Mouse (Mus musculus): ENCODE measurements around the gene Ube2e1. TPM values are rescaled to one million over a fixed set of nuclear protein-coding genes. Genes with fewer than 3 reads are reported as not detected.
A peak's percentile ranks its signal among the peaks of the same experiment; 100 is the strongest.

Gene Ube2e1
- polyA plus RNA-seq, 1 experiment from 2014 or later, result 118 TPM

DNA sequence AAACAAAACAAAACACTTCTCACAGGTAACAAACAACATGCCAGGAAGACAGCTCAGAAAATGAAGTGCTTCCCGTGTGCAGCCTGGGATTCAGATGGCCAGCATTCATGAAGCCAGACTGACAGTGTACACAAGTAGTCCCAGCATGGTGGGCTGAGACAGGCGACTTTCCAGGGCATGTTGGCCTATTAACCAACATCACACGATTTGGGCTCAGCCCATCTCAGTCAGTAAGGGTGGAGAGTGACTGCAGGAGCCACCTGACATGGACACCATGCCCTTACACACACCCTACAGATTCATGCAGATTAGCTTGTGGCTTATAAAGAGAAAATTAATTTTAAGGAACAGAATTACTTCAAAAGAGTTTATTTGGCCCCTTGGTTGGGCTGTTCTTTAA, 28.9 kb downstream of the Ube2e1 start:
- no peak overlapping the region for H3K27ac ChIP-seq
- WGBS, result 76% methylated on average over 3 of the region's 3 CpGs
- no peak overlapping the region for H3K4me3 ChIP-seq (replicated peaks; ENCODE audit: low read depth, low read length)
- H3K36me3 ChIP-seq (ENCODE audit: insufficient read depth, low read length), result no peaks in the 10 kb centered on the region
- no peaks in the 10 kb centered on the region for H3K4me1 ChIP-seq (replicated peaks; ENCODE audit: insufficient read depth, low read length)
- DNase-seq (ENCODE audit: low spot score) (no peak), ATAC-seq (replicated peaks; ENCODE audit: low FRiP score, low read depth) (no peak)
- H3K9ac ChIP-seq (ENCODE audit: low read depth, low read length), result no peak overlapping the region
- H3K9me3 ChIP-seq (replicated peaks; ENCODE audit: low read length), result no peaks in the 10 kb centered on the region
- H3K27me3 ChIP-seq (ENCODE audit: insufficient read depth, low read length), result no peaks in the 10 kb centered on the region
- H3K4me2 ChIP-seq (ENCODE audit: low read length), result no peak overlapping the region
- TF ChIP-seq CTCF (IDR thresholded peaks at IDR 0.05; ENCODE audit: low read depth), result no peak

DNA sequence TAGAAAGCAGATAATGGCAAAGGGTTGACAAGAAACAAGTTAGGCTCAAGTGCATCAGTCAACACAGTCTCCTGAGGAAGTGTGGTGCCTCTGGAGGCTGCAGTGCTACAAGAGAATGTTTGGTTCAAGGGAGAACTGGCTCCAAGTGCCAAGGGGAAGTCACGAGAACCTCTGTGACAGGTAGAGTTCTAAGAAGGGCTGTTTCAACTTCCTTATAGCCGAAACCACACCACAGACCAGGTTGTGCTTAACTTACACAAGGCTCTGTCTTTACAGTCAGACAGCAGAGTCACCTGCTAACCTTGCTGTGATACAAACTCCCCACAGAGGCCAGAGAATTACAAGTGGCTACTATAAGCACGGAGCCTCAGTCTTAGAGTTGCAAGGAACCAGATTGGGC, 30.1 kb downstream of the Ube2e1 start:
- 71% methylated on average over 3 of the region's 3 CpGs for WGBS
- DNase-seq (ENCODE audit: low spot score), result no peak
- Histone ChIP-seq H3K27ac (no peak overlapping the region), H3K27me3 (ENCODE audit: insufficient read depth, low read length) (no peaks in the 10 kb centered on the region), H3K4me3 (replicated peaks; ENCODE audit: low read depth, low read length) (no peak overlapping the region), H3K4me2 (ENCODE audit: low read length) (no peak overlapping the region), H3K9ac (ENCODE audit: low read depth, low read length) (no peak overlapping the region), H3K36me3 (ENCODE audit: insufficient read depth, low read length) (no peaks in the 10 kb centered on the region), H3K9me3 (replicated peaks; ENCODE audit: low read length) (no peaks in the 10 kb centered on the region), H3K4me1 (replicated peaks; ENCODE audit: insufficient read depth, low read length) (no peaks in the 10 kb centered on the region)
- ATAC-seq (replicated peaks; ENCODE audit: low FRiP score, low read depth), result no peak
- no peak for TF ChIP-seq CTCF (IDR thresholded peaks at IDR 0.05; ENCODE audit: low read depth)

- H3K27me3 ChIP-seq (ENCODE audit: insufficient read depth, low read length), result no peaks in the 10 kb centered on the region
- H3K36me3 ChIP-seq (ENCODE audit: insufficient read depth, low read length), result no peaks in the 10 kb centered on the region
- ATAC-seq (replicated peaks; ENCODE audit: low FRiP score, low read depth), result no peak
- H3K9ac ChIP-seq (ENCODE audit: low read depth, low read length), result no peak overlapping the region
- H3K9me3 ChIP-seq (replicated peaks; ENCODE audit: low read length), result no peaks in the 10 kb centered on the region
- H3K27ac ChIP-seq, result no peak overlapping the region
- H3K4me2 ChIP-seq (ENCODE audit: low read length), result no peak overlapping the region
- no peak for DNase-seq (ENCODE audit: low spot score)
- TF ChIP-seq CTCF (IDR thresholded peaks at IDR 0.05; ENCODE audit: low read depth), result peak; percentile 47; the same call in 1 of the 2 replicates
- no peaks in the 10 kb centered on the region for H3K4me1 ChIP-seq (replicated peaks; ENCODE audit: insufficient read depth, low read length)
- H3K4me3 ChIP-seq (replicated peaks; ENCODE audit: low read depth, low read length), result no peak overlapping the region
- WGBS, result 94% methylated on average over 2 of the region's 2 CpGs
These were observed 31.0 kb downstream of the Ube2e1 start for GRCm38 (mm10) chr14:18300676-18301075.

- H3K27me3 ChIP-seq (ENCODE audit: insufficient read depth, low read length), result no peaks in the 10 kb centered on the region
- H3K4me1 ChIP-seq (replicated peaks; ENCODE audit: insufficient read depth, low read length), result no peaks in the 10 kb centered on the region
- no peaks in the 10 kb centered on the region for H3K9me3 ChIP-seq (replicated peaks; ENCODE audit: low read length)
- no peak overlapping the region for H3K9ac ChIP-seq (ENCODE audit: low read depth, low read length)
- no peak overlapping the region for H3K4me2 ChIP-seq (ENCODE audit: low read length)
- H3K4me3 ChIP-seq (replicated peaks; ENCODE audit: low read depth, low read length), result no peak overlapping the region
- H3K36me3 ChIP-seq (ENCODE audit: insufficient read depth, low read length), result no peaks in the 10 kb centered on the region
- no peak overlapping the region for H3K27ac ChIP-seq
- no peak for ATAC-seq (replicated peaks; ENCODE audit: low FRiP score, low read depth)
- WGBS, result 91% methylated on average over 2 of the region's 2 CpGs
- no peak for DNase-seq (ENCODE audit: low spot score)
- no peak for TF ChIP-seq CTCF (IDR thresholded peaks at IDR 0.05; ENCODE audit: low read depth)
These were observed 32.8 kb downstream of the Ube2e1 start for GRCm38 (mm10) chr14:18298874-18299273.

DNA sequence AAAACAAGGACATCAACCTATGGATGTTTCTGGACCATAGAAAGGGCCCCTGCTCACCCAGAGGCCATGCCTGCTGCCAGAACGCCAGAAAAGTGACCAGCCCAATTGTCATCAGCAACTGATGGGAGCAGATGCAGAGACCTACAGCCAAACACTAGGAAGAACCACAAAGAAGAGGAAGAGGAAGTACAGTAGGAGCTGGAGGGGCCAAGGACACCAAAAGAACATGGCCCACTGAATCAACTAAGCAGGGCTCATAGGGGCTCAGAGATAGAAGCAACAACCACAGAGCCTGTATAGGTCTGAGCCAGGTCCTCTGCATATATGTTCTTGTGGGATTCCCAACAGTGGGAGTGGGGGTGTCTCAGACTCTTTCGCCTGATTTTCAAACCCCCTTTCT, 34.2 kb downstream of the Ube2e1 start:
- no peak overlapping the region for H3K9ac ChIP-seq (ENCODE audit: low read depth, low read length)
- H3K36me3 ChIP-seq (ENCODE audit: insufficient read depth, low read length), result no peaks in the 10 kb centered on the region
- no peaks in the 10 kb centered on the region for H3K27me3 ChIP-seq (ENCODE audit: insufficient read depth, low read length)
- H3K27ac ChIP-seq, result no peak overlapping the region
- 82% methylated on average over 2 of the region's 2 CpGs for WGBS
- no peaks in the 10 kb centered on the region for H3K9me3 ChIP-seq (replicated peaks; ENCODE audit: low read length)
- no peak overlapping the region for H3K4me2 ChIP-seq (ENCODE audit: low read length)
- no peak for TF ChIP-seq CTCF (IDR thresholded peaks at IDR 0.05; ENCODE audit: low read depth)
- ATAC-seq (replicated peaks; ENCODE audit: low FRiP score, low read depth), result no peak
- H3K4me1 ChIP-seq (replicated peaks; ENCODE audit: insufficient read depth, low read length), result no peaks in the 10 kb centered on the region
- no peak overlapping the region for H3K4me3 ChIP-seq (replicated peaks; ENCODE audit: low read depth, low read length)
- no peak for DNase-seq (ENCODE audit: low spot score)

- ATAC-seq (replicated peaks; ENCODE audit: low FRiP score, low read depth) (no peak), DNase-seq (ENCODE audit: low spot score) (no peak)
- H3K27me3 ChIP-seq (ENCODE audit: insufficient read depth, low read length), result no peaks in the 10 kb centered on the region
- H3K27ac ChIP-seq, result no peak overlapping the region
- H3K9me3 ChIP-seq (replicated peaks; ENCODE audit: low read length), result no peaks in the 10 kb centered on the region
- H3K4me2 ChIP-seq (ENCODE audit: low read length), result no peak overlapping the region
- H3K9ac ChIP-seq (ENCODE audit: low read depth, low read length), result no peak overlapping the region
- no peaks in the 10 kb centered on the region for H3K4me1 ChIP-seq (replicated peaks; ENCODE audit: insufficient read depth, low read length)
- 82% methylated on average over 3 of the region's 3 CpGs for WGBS
- TF ChIP-seq CTCF (IDR thresholded peaks at IDR 0.05; ENCODE audit: low read depth), result no peak
- no peaks in the 10 kb centered on the region for H3K36me3 ChIP-seq (ENCODE audit: insufficient read depth, low read length)
- no peak overlapping the region for H3K4me3 ChIP-seq (replicated peaks; ENCODE audit: low read depth, low read length)
These were observed 39.1 kb downstream of the Ube2e1 start for GRCm38 (mm10) chr14:18292578-18292977.

GRCm38 (mm10) chr14:18292111-18292510, 39.5 kb downstream of the Ube2e1 start:
- Histone ChIP-seq H3K4me1 (replicated peaks; ENCODE audit: insufficient read depth, low read length) (no peaks in the 10 kb centered on the region), H3K9me3 (replicated peaks; ENCODE audit: low read length) (no peaks in the 10 kb centered on the region), H3K27me3 (ENCODE audit: insufficient read depth, low read length) (no peaks in the 10 kb centered on the region), H3K27ac (no peak overlapping the region), H3K9ac (ENCODE audit: low read depth, low read length) (no peak overlapping the region), H3K4me2 (ENCODE audit: low read length) (no peak overlapping the region), H3K36me3 (ENCODE audit: insufficient read depth, low read length) (no peaks in the 10 kb centered on the region), H3K4me3 (replicated peaks; ENCODE audit: low read depth, low read length) (no peak overlapping the region)
- WGBS, result 87% methylated on average over 3 of the region's 3 CpGs
- TF ChIP-seq CTCF (IDR thresholded peaks at IDR 0.05; ENCODE audit: low read depth), result no peak
- no peak for ATAC-seq (replicated peaks; ENCODE audit: low FRiP score, low read depth)
- DNase-seq (ENCODE audit: low spot score), result no peak

Measured in kidney, postnatal 0 days (tissue).